Mouse (Mus musculus) liver, adult 2 months (tissue): ENCODE measurements at regions not wholly inside any gene's neighbourhood (a gene's known extent, or its start where the extent isn't known, plus 50 kb on each side); places are given as distances from the start of the nearest gene placed in this dataset.
A peak's percentile ranks its signal among the peaks of the same experiment; 100 is the strongest.

ENCODE experiments used
- CTCF ChIP-seq: fragments of 200-500 bp; IDR thresholded peaks from 2 replicates; pipeline ENCODE4 v1.5.1; 2011; ENCODE audit warnings: low read depth, low read length, control low read depth
- POLR2A ChIP-seq: fragments of 200-500 bp; IDR thresholded peaks from 2 replicates; pipeline ENCODE4 v1.6.1; 2011; ENCODE audit warnings: low read length, control low read depth; ENCODE audit not compliant: insufficient read depth; ENCODE audit errors: extremely low read depth

- TF ChIP-seq CTCF (peak; percentile 39; the same call in 1 of the 2 replicates), POLR2A (no peak)
Measured at GRCm38 (mm10) chr13:107105510-107105909, 83.6 kb upstream of the Kif2a start.
